Mouse (Mus musculus): Measurements from ENCODE around the gene Nanog. TPM values are rescaled to one million over a fixed set of nuclear protein-coding genes. Genes with fewer than 3 reads are reported as not detected.

Gene Nanog
- polyA plus RNA-seq, 1 experiment from 2014 or later, result not detected

DNA sequence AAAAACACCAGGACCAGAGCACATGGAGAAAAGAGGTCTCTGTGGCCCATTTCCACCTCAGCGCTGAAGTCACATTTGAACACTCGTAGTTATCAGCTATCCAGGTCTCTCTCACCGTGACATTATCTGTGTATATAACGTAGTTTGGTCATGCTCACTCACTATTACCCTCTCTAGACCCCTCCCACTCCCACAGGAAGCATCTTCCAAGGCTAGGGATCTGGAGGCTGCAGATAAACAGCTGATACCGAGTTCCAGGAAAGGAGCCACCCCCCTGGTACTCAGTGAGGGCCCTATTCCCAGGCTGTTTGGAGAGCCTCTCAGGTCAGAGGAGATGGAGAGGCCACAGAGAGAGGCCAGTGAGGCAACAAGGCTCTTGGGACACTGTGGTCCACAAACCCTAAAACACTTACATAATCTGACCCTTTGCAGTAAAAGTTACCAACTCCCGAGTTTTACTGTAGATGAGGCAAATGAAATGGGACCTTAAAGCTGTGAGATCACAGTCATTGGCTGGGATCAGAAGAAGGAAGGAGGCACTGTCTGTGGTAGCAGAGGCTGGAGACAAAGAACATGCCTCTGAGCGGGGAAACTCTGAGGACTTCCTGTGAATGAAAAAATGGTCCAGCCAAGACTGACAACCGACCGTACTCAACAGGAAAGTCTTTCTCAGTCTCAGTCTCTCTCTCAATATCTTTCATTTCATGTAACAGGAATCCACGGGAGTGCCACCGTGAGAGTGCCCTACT lies 55.8 kb downstream of the Nanog start:
- Histone ChIP-seq H3K4me3 (ENCODE audit: low read length) (no peak overlapping the region), H3K27me3 (ENCODE audit: control insufficient read depth, insufficient read depth, low read length) (peaks cover 25% of the 10 kb centered on the region), H3K4me1 (ENCODE audit: control insufficient read depth, insufficient read depth, low read length) (0 out of 2 replicates have a peak, but pooled peaks cover 5% of the 10 kb centered on the region), H3K36me3 (ENCODE audit: control insufficient read depth, insufficient read depth, low read length) (no peaks in the 10 kb centered on the region), H3K9me3 (ENCODE audit: control insufficient read depth, low read length) (no peaks in the 10 kb centered on the region), H3K9ac (ENCODE audit: low read depth, low read length) (no peak overlapping the region), H3K4me2 (replicated peaks; ENCODE audit: low read depth, low read length) (no peak overlapping the region), H3K27ac (ENCODE audit: low read depth, low read length) (no peak overlapping the region)
- 63% methylated on average over 11 of the region's 11 CpGs for WGBS
- ATAC-seq (ENCODE audit: low FRiP score, low TSS enrichment), result no peak

- WGBS, result 33% methylated on average over 17 of the region's 17 CpGs
- Histone ChIP-seq H3K4me3 (ENCODE audit: low read length) (peak overlapping the region; percentile 41), H3K4me2 (replicated peaks; ENCODE audit: low read depth, low read length) (peak overlapping the region; percentile 98), H3K36me3 (ENCODE audit: control insufficient read depth, insufficient read depth, low read length) (no peaks in the 10 kb centered on the region), H3K27me3 (ENCODE audit: control insufficient read depth, insufficient read depth, low read length) (peaks cover 25% of the 10 kb centered on the region), H3K4me1 (ENCODE audit: control insufficient read depth, insufficient read depth, low read length) (0 out of 2 replicates have a peak, but pooled peaks cover 5% of the 10 kb centered on the region), H3K27ac (ENCODE audit: low read depth, low read length) (no peak overlapping the region), H3K9ac (ENCODE audit: low read depth, low read length) (peak overlapping the region; percentile 37; the same call in 1 of the 2 replicates), H3K9me3 (ENCODE audit: control insufficient read depth, low read length) (no peaks in the 10 kb centered on the region)
- no peak for ATAC-seq (ENCODE audit: low FRiP score, low TSS enrichment)
Measured at GRCm38 (mm10) chr6:122763844-122764445, 56.7 kb downstream of the Nanog start.

Other genes starting within 250 kb of the Nanog start
- 19.9 and 23.2 TPM in 2 replicates for gene Rimklb, start 208.7 kb upstream of the Nanog start, polyA plus RNA-seq (2014; fragmentation: Nextera tagmentation; extraction: Ambion mirVana)
- 10.4 and 12.8 TPM in 2 replicates for gene Mfap5, start 201.6 kb upstream of the Nanog start, polyA plus RNA-seq (2014; fragmentation: Nextera tagmentation; extraction: Ambion mirVana)
- not detected in 2 replicates for gene Aicda, start 153.7 kb upstream of the Nanog start, polyA plus RNA-seq (2014; fragmentation: Nextera tagmentation; extraction: Ambion mirVana)
- 1.3 and 2.7 TPM in 2 replicates for gene Apobec1, start 105.0 kb upstream of the Nanog start, polyA plus RNA-seq (2014; fragmentation: Nextera tagmentation; extraction: Ambion mirVana)
- not detected in 2 replicates for gene Gdf3, start 97.4 kb upstream of the Nanog start, polyA plus RNA-seq (2014; fragmentation: Nextera tagmentation; extraction: Ambion mirVana)
- gene Dppa3, start 81.1 kb upstream of the Nanog start, polyA plus RNA-seq (2014; fragmentation: Nextera tagmentation; extraction: Ambion mirVana), result not detected in 2 replicates
- 2.9 and 5.8 TPM in 2 replicates for gene Slc2a3, start 94.2 kb downstream of the Nanog start, polyA plus RNA-seq (2014; fragmentation: Nextera tagmentation; extraction: Ambion mirVana)
- 4.1 and 7.8 TPM in 2 replicates for gene Foxj2, start 112.4 kb downstream of the Nanog start, polyA plus RNA-seq (2014; fragmentation: Nextera tagmentation; extraction: Ambion mirVana)
- gene C3ar1, start 148.7 kb downstream of the Nanog start, polyA plus RNA-seq (2014; fragmentation: Nextera tagmentation; extraction: Ambion mirVana), result 1.0 and 1.7 TPM in 2 replicates
- gene Necap1, start 167.0 kb downstream of the Nanog start, polyA plus RNA-seq (2014; fragmentation: Nextera tagmentation; extraction: Ambion mirVana), result 37.4 and 56.3 TPM in 2 replicates
- 2.8 and 3.6 TPM in 2 replicates for gene Clec4a1, start 214.4 kb downstream of the Nanog start, polyA plus RNA-seq (2014; fragmentation: Nextera tagmentation; extraction: Ambion mirVana)
- gene Clec4a3, start 245.0 kb downstream of the Nanog start, polyA plus RNA-seq (2014; fragmentation: Nextera tagmentation; extraction: Ambion mirVana), result 2.5 and 2.6 TPM in 2 replicates